Mouse (Mus musculus) heart, embryonic 14.5 days (tissue): ENCODE data around the gene Mvb12a. TPM values are rescaled to one million over a fixed set of nuclear protein-coding genes. Genes with fewer than 3 reads are reported as not detected.

ENCODE experiments used
- ATAC-seq: fragments of 200-750 bp; cut with Nextera tagmentation; 2 replicates; pipeline ENCODE4 v1.8.0; 2017; ENCODE audit warnings: low read depth, moderate TSS enrichment; ENCODE audit not compliant: insufficient number of reproducible peaks, insufficient read depth, low FRiP score
- H3K27ac ChIP-seq, 2 experiments: fragments of 200-500 bp in 1 of 2; fragments of 300-500 bp in 1 of 2; sonication (generic) in 1 of 2; replicated peaks in 1 of 2; 2 replicates each; pipeline ENCODE4 v1.5.1; 2012 to 2014; ENCODE audit warnings: low read depth in 2 of 2, low read length in 2 of 2, control low read depth in 1 of 2, mild to moderate bottlenecking in 1 of 2, mixed read lengths in 1 of 2; ENCODE audit not compliant: control insufficient read depth in 1 of 2, insufficient read depth in 1 of 2
- H3K27me3 ChIP-seq: fragments of 300-500 bp; sonication (generic); 2 replicates; pipeline ENCODE4 v1.6.1; 2014; ENCODE audit warnings: mild to moderate bottlenecking, low read length, control low read depth; ENCODE audit not compliant: control insufficient read depth, insufficient read depth
- H3K36me3 ChIP-seq: fragments of 300-500 bp; sonication (generic); 2 replicates; pipeline ENCODE4 v1.6.1; 2014; ENCODE audit warnings: mild to moderate bottlenecking, control low read depth, low read length, mixed read lengths; ENCODE audit not compliant: control insufficient read depth, insufficient read depth
- H3K4me1 ChIP-seq, 2 experiments: fragments of 200-500 bp in 1 of 2; fragments of 300-500 bp in 1 of 2; sonication (generic) in 1 of 2; 2 replicates each; pipeline ENCODE4 v1.6.1; 2012 to 2014; ENCODE audit warnings: low read length in 2 of 2, control low read depth in 1 of 2, mixed read lengths in 1 of 2; ENCODE audit not compliant: control insufficient read depth in 2 of 2, insufficient read depth in 2 of 2
- H3K4me2 ChIP-seq: fragments of 300-500 bp; sonication (generic); 2 replicates; pipeline ENCODE4 v1.6.1; 2014; ENCODE audit warnings: mild to moderate bottlenecking, low read length
- H3K4me3 ChIP-seq, 2 experiments: fragments of 200-500 bp in 1 of 2; fragments of 300-500 bp in 1 of 2; sonication (generic) in 1 of 2; 2 replicates each; pipeline ENCODE4 v1.5.1; 2012 to 2014; ENCODE audit warnings: low read length in 2 of 2, mild to moderate bottlenecking in 2 of 2, control low read depth in 1 of 2, low read depth in 1 of 2, moderate library complexity in 1 of 2; ENCODE audit not compliant: control insufficient read depth in 1 of 2, insufficient read depth in 1 of 2
- H3K9ac ChIP-seq: fragments of 300-500 bp; sonication (generic); 2 replicates; pipeline ENCODE4 v1.6.1; 2014; ENCODE audit warnings: mild to moderate bottlenecking, low read length
- H3K9me3 ChIP-seq: fragments of 300-500 bp; sonication (generic); 2 replicates; pipeline ENCODE4 v1.6.1; 2016; ENCODE audit warnings: low read length, control low read depth; ENCODE audit not compliant: control insufficient read depth
- WGBS: fragments of 180-500 bp; shearing (Covaris S2); extraction: QIAGEN DNeasy Blood & Tissue Kit; methylation state at CpG from one replicate; pipeline ENCODE4 v1.1.7; 2014; 5-methylcytosine and 5-hydroxymethylcytosine counted together
- polyA plus RNA-seq: library from polyadenylated mRNA; unstranded; fragments of >200 nt; fragmentation: Nextera tagmentation; extraction: Ambion mirVana; gene quantifications from 2 replicates; pipeline ENCODE4 v1.2.1, GENCODE M21; 2014

The Mvb12a gene
- polyA plus RNA-seq, 1 experiment from 2014 or later = 64.0 TPM

DNA sequence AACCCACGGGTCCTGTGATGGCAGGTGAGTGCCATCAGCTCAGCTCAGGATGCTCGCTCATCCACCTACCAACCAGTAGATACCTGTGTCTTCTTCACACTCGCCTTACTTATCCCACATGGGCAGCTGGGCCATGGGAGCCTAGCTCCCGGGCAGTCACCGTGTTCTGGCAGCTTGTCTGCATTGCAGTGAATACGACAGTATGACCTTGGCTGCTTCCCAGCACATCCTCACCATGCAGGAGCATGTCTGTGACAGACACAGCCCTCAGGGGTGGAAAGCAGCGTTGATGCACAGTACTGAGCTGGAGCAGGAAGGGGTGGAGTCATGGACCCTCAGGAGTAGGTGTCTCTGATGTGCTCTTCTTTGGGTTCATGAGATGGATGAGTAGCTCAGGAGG is 31.7 kb downstream of the Mvb12a start:
- H3K27ac ChIP-seq = no peak overlapping the region
- no peak overlapping the region for H3K9ac ChIP-seq
- WGBS = 65% methylated on average over 7 of the region's 7 CpGs
- no peaks in the 10 kb centered on the region for H3K36me3 ChIP-seq
- no peaks in the 10 kb centered on the region for H3K9me3 ChIP-seq
- H3K4me3 ChIP-seq = no peak overlapping the region
- peaks cover 9 to 19% of the 10 kb centered on the region in 2 experiments for H3K4me1 ChIP-seq
- no peak for ATAC-seq
- no peaks in the 10 kb centered on the region for H3K27me3 ChIP-seq
- H3K4me2 ChIP-seq = no peak overlapping the region

DNA sequence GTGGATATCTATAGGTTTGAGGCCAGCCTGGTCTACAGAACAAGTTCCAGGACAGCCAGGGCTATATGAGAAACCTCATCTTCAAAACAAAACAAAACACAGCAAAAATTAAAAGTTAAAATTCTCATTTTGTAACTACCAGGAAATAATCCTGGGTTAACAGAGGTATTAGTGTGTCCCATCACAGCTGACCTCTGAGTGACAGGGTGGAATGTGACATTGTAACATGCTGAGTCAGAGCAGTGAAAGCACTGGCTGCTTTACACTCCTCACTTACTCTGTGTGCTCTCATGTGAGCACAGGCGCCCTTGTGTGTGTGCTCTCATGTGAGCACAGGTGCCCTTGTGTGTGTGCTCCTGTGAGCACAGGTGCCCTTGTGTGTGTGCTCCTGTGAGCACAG is 32.3 kb downstream of the Mvb12a start:
- WGBS = 22% methylated on average over 1 of the region's 1 CpGs
- ATAC-seq = no peak
- H3K9me3 ChIP-seq = no peaks in the 10 kb centered on the region
- H3K36me3 ChIP-seq = no peaks in the 10 kb centered on the region
- no peaks in the 10 kb centered on the region for H3K27me3 ChIP-seq
- H3K4me1 ChIP-seq = peaks cover 9 to 19% of the 10 kb centered on the region in 2 experiments
- no peak overlapping the region for H3K4me2 ChIP-seq
- no peak overlapping the region for H3K4me3 ChIP-seq
- no peak overlapping the region for H3K9ac ChIP-seq
- no peak overlapping the region for H3K27ac ChIP-seq

DNA sequence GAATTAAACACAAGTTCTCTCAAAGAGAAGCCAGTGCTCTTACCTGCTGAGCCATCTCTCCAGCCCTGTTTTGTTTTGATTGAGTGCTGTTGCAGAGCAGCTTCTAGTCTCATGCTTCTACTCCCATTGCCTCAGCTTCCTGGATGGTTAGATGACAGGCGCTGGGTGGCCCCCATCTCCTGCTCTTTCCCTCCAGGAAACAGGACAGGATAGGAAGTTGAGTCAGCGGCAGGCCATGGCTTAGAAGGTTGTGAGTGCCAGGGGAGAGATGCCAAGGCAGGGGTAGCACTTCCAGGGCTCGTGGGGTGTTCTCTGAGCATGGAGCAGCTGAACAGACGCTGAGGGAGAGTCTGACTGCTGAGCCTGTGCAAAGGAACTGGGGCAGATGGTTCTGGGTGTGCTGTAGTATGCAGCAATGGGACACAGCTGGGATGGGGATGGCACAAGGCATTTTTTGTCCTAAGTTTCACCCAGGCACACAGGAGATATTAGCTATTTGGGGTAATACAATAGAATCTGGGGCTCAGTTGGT is 35.2 kb downstream of the Mvb12a start:
- H3K27me3 ChIP-seq = no peaks in the 10 kb centered on the region
- H3K36me3 ChIP-seq = peaks cover 9% of the 10 kb centered on the region; the same call in 1 of the 2 replicates
- no peak overlapping the region for H3K4me3 ChIP-seq
- no peak overlapping the region for H3K4me2 ChIP-seq
- no peak for ATAC-seq
- 53% methylated on average over 4 of the region's 4 CpGs for WGBS
- no peaks in the 10 kb centered on the region for H3K9me3 ChIP-seq
- H3K9ac ChIP-seq = no peak overlapping the region
- H3K27ac ChIP-seq = no peak overlapping the region
- H3K4me1 ChIP-seq = peaks cover 2 to 8% of the 10 kb centered on the region in 2 experiments; a peak in 3 of 4 replicates

DNA sequence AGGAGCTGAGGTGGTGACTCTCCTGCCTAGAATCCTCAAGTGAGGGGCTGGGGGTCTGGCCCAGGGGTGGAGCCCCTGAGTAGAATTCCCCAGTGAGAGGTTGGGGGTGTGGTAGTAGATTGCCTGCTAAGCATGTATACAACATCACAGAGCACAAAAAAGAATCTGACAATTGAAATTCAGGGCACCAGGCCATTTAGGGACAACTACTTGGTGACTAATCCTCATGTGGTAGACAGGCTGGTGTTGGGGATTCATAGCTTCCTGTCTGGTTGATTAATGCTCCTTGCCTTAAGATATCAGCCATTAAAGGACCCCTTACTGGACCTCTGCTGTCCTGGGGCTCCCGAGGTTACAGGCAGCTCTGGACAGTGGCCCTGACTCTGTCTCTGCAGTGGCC is 36.3 kb downstream of the Mvb12a start:
- no peak overlapping the region for H3K9ac ChIP-seq
- ATAC-seq = no peak
- no peak overlapping the region for H3K4me3 ChIP-seq
- WGBS = 65% methylated on average over 1 of the region's 1 CpGs
- no peaks in the 10 kb centered on the region for H3K9me3 ChIP-seq
- no peaks in the 10 kb centered on the region for H3K27me3 ChIP-seq
- no peak overlapping the region for H3K27ac ChIP-seq
- H3K36me3 ChIP-seq = peaks cover 9% of the 10 kb centered on the region
- no peak overlapping the region for H3K4me2 ChIP-seq
- peaks cover 0 to 4% of the 10 kb centered on the region in 2 experiments; a peak in 2 of 4 replicates for H3K4me1 ChIP-seq

DNA sequence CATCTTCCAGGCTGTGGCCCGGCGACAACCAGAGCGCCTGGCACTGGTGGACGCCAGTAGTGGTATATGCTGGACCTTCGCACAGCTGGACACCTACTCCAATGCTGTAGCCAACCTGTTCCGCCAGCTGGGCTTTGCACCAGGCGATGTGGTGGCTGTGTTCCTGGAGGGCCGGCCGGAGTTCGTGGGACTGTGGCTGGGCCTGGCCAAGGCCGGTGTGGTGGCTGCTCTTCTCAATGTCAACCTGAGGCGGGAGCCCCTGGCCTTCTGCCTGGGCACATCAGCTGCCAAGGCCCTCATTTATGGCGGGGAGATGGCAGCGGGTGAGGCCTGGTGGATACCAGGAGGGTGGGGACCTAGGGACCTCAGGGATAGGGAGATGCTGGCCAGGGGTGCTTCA is 36.8 kb downstream of the Mvb12a start:
- H3K4me2 ChIP-seq = no peak overlapping the region
- H3K36me3 ChIP-seq = peaks cover 11% of the 10 kb centered on the region
- H3K27ac ChIP-seq = no peak overlapping the region
- no peaks in the 10 kb centered on the region for H3K9me3 ChIP-seq
- WGBS = 89% methylated on average over 14 of the region's 14 CpGs
- H3K27me3 ChIP-seq = no peaks in the 10 kb centered on the region
- no peak for ATAC-seq
- H3K9ac ChIP-seq = no peak overlapping the region
- no peak overlapping the region for H3K4me3 ChIP-seq
- H3K4me1 ChIP-seq = peaks cover 0 to 4% of the 10 kb centered on the region in 2 experiments; a peak in 2 of 4 replicates

DNA sequence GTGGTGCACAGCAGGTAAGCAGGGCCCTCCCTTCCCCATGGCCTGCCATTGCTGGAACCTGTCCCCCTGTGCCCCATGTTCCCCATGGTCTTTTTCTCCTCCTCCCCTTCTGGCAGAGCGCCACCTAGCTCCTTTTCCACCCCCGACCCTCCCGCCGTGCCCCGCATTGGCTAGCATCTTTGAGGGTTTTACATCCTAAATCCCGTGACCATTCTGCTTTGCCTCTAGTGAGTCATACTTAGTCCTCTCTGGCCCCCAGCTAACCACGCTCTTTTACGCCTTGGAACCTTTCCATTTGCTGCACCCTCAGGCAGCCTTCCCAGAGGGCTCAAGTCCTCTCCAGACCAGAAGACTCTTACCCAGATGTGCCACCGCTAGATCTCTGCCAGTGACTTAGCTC is 37.5 kb downstream of the Mvb12a start:
- no peak for ATAC-seq
- H3K4me1 ChIP-seq = no peaks in the 10 kb centered on the region; a peak in 1 of 4 replicates
- H3K27me3 ChIP-seq = no peaks in the 10 kb centered on the region
- H3K27ac ChIP-seq = no peak overlapping the region
- 53% methylated on average over 9 of the region's 9 CpGs for WGBS
- H3K9me3 ChIP-seq = no peaks in the 10 kb centered on the region
- H3K9ac ChIP-seq = no peak overlapping the region
- peaks cover 19% of the 10 kb centered on the region for H3K36me3 ChIP-seq
- H3K4me2 ChIP-seq = no peak overlapping the region
- H3K4me3 ChIP-seq = no peak overlapping the region

DNA sequence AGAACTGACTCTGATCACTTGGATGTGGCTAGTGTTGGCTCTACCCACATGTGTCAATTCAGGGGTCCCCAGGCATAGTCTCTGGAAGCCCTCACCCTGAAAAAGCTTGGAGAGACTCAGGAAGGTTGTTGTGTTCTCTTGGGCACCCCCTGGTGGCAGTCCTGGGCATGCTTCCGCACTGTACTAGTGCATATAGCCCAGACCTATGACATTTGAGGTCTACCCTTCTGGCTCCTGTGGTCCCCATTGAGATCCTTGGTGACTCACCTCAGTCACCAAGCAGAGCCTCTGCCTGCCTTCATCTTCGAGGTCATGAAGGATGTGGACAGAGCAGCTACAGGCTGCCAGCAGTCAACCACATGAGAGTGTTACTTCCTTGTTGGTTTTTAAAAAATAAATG is 44.2 kb downstream of the Mvb12a start:
- no peak overlapping the region for H3K9ac ChIP-seq
- H3K36me3 ChIP-seq = peaks cover 20% of the 10 kb centered on the region
- ATAC-seq = no peak
- H3K27ac ChIP-seq = no peak overlapping the region
- no peak overlapping the region for H3K4me3 ChIP-seq
- no peak overlapping the region for H3K4me2 ChIP-seq
- H3K9me3 ChIP-seq = no peaks in the 10 kb centered on the region
- H3K4me1 ChIP-seq = peaks cover 4 to 6% of the 10 kb centered on the region in 2 experiments
- 70% methylated on average over 2 of the region's 2 CpGs for WGBS
- no peaks in the 10 kb centered on the region for H3K27me3 ChIP-seq

DNA sequence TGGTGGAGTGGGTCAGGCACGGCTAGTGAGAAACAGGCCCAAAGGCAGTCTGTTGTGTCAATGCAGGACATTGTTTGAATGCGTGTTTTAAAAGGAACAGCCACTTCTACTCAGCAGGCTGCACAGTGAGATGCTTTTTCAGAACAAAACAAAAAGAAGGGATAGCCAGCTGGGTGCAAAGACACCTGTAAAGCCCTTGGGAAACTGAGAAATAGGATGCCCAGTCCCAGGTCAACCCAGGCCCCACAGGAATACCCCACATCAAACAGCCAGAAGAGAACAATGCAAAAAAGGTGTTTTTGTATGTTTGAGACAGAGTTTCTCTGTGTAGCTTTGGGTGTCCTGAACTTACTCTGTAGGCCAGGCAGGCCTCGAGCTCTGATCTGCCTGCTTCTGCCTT is 46.0 kb downstream of the Mvb12a start:
- no peak overlapping the region for H3K27ac ChIP-seq
- no peaks in the 10 kb centered on the region for H3K9me3 ChIP-seq
- peaks cover 8 to 17% of the 10 kb centered on the region in 2 experiments for H3K4me1 ChIP-seq
- 60% methylated on average over 3 of the region's 3 CpGs for WGBS
- H3K36me3 ChIP-seq = peaks cover 20% of the 10 kb centered on the region
- H3K4me3 ChIP-seq = no peak overlapping the region
- H3K27me3 ChIP-seq = no peaks in the 10 kb centered on the region
- H3K4me2 ChIP-seq = no peak overlapping the region
- no peak overlapping the region for H3K9ac ChIP-seq
- no peak for ATAC-seq
